Mouse (Mus musculus): ENCODE results near the gene Pycard.
"Not testable (repeated sequence)": the region's sequence is repeated elsewhere in the genome, so short reads cannot be mapped to it uniquely, and the experiment has no call there.

The Pycard gene

DNA sequence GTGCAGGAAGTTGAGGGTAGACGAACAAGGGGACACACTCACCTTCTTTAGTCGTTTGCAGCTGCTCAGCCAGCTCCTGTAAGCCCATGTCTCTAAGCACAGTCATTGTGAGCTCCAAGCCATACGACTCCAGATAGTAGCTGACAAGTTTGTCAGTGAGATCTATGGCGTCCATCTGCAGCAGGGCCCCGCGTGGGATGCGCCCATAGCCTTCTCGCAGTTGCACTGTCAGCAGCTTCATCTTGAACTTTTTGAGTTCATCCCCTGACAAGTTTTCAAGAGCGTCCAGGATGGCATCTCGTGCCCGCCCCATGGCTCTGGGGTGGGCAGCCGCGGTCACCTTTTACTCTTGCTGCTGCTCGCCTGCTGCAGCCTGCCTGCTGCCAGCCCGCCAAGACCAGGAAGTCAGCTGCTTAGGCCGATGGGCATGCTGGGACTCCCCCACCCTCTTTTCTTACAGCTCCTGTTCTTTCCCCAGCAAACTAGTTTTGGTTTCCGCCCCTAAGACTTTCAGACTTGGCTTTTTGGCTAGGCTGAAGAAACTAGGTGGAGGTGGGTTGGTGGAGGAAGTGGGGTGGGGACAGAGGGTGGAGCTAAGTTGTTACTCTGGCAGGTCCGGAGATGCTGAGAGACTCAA lies at the start of gene Pycard:
Gene Pycard (minus strand): TSS at position 527 of the 637 bp plus-strand sequence.
- DNase-seq (ENCODE audit: low read depth, low spot score), result peak; percentile 94

DNA sequence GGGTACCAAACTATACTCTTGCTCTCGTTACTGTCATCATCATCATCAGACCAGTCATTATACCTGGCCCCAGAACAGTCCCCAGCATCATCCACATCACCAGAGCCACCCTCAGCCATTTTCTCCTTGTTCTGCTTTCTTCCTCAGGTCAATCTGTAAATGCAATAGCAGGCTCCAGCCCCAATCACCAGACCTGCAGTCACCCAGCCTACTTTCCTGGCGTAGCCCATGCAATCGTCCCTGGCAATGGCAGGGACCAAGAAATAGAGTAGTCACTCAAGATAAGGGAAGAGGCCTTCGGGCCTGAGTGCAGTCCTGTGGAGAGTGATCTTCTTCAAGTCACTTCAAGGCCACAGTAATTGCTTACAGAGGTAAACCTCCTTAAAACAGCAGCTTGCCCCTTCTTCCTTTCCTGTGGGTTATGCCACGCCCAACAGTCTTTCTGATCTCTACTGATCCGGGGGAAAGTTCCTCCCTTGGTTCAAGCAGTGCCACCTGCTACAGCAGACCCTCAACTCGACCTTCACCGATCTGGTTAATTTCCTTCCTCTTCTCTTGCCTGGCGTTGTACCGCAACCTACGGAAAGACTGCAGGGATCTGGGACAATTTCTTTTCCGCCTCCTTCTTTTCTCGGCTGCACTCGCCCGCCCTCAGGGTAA lies 48.6 kb upstream of the Pycard start:
- DNase-seq (ENCODE audit: low read depth, low spot score), result not testable (repeated sequence)

DNA sequence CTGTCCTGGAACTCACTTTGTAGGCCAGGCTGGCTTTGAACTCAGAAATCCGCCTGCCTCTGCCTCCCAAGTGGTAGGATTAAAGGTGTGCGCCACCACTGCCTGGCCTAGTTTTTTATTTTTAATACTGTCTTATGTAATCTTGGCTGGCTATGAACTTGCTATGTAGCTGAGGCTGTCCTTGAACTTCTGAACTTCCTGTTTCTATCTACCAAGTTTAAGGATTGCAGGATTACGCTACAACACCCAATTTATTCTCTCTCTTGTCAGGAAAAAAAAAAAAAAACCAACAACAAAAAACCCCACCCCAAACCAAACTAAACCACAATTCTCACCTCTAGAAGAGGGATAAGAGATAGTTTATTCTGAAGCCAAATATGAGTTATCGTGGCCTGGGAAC lies 39.9 kb upstream of the Pycard start:
- DNase-seq (ENCODE audit: low read depth, low spot score), result no peak

DNA sequence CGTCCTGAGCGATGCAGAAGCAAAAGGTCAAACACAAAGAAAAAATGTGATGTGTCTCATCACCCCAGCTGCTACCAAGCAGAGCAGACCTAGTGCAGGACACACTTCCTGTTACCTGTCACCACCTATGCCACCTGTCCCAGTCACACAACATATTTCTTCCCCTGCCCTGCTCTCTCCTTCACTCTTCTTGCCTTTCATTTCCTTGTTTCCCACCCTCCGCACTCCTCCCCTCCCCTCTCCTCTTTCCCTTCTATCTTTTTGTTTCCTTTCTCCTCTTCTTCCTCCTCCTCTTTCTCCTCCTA lies 39.3 kb upstream of the Pycard start:
- no peak for DNase-seq (ENCODE audit: low read depth, low spot score)

DNA sequence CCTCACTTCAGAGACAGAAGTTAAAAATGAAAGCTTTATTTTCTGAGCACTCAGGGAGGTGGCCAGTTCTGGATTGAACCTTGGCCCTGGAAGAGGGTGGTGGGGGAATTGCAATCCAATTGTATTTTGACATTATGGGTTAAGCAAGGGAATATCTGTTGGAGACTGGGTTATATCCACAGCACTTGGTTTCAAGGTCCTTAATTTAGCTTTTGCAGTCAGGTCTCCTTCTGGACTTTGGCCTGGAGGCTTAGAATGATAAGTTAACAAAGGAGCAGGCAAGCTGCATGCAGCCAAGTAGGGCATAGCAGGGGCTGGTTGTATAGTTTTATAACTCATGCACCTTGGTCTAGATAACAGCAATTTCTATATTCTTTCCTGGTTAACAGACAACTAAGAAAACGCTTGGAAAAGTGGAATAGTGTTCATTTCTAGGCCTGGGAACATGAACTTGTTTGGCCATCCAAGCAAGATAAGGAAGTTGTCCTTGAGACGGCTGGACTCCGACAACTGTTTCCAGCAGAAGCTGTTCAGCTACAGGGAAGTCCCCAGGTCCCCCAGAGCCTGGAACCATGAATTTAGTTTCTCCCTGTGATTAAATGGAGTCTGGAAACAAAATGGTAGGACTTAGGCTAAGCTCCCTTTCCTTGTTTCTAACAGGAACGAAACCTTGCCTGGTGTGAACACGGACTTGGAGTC lies 38.8 kb upstream of the Pycard start:
- no peak for DNase-seq (ENCODE audit: low read depth, low spot score)

DNA sequence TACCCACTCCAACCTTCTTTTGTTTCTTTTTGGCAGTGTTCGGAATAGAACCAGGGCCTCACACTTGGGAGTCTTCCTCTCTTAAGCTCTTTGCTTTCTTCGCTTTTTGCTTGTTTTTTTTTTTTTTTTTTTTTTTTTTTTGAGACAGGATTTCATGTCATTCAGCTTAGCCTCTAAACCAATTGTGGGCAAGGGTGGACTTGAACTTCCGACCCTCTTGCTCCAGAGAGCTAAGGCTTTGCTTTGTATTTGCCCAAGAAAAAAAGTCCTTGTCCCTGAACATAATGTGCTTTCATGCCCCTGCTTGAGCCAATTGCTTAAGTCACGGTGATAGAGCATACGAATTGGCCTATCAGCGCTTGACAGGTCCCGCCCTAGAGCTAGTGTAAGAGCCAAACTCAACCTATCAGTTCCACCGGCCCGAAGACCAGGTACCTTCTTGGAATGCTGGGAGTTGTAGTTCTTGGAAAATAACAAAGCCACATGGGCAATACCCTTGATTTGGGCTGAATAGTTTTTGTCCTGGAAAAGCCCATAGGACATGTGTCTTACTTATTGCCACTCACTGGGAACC lies 37.8 kb upstream of the Pycard start:
- peak; percentile 94 for DNase-seq (ENCODE audit: low read depth, low spot score)

DNA sequence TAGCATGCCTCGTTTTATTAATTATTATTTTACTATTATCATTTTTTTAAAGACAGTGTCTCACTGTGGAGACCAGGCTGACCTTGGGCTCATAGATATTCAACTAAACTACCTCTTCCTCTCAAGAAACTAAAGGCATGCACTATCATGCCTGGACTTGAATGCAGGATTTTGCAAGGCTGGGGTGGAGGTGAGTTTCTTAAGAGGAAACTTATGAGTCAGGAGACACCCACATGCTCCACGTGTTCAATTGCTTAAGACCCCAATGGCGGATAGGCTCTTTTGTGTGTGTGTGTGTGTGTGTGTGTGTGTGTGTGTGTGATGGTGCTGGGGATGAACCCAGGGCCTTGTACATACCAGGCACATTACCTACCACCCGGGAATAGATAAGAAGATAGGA lies 31.7 kb upstream of the Pycard start:
- DNase-seq (ENCODE audit: low read depth, low spot score), result no peak

DNA sequence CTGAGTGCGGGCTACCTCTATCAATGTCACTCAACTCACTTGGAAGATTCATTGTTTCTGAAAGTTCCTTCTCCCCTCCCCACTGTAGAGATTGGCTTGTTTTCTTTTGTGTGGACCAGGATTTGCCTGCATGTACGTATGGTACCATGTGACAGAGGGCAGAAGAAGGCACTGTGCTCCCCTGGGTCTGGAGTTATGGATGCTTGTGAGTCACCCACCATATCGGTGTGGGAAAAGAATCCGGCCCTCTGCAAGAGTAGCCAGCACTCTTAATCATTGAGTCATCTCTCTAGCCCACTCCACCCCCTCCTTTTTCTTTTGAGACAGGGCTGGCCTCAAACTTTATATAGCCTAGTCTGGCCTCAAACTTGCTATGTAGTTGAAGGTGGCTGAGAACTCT lies 31.3 kb upstream of the Pycard start:
- DNase-seq (ENCODE audit: low read depth, low spot score), result no peak

DNA sequence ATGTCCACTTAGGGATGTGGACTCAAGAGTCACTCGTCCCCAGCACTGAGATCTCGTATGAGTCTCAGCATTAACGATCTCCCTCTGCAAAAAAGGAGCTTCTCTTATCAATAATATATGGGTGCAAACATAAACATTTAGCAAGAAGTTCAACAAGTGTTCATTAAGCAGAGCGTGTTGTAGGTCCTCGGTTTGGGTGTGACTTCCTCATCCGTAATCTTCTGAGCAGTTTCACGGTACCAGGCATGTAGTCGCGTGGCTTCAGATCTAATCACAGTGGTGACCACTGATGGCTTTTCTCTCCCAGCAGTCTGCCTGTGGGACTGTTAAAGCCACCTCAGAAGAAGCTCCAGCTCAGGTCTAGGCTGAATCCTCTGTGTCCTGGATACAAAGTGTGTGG lies 30.7 kb upstream of the Pycard start:
- DNase-seq (ENCODE audit: low read depth, low spot score), result no peak

DNA sequence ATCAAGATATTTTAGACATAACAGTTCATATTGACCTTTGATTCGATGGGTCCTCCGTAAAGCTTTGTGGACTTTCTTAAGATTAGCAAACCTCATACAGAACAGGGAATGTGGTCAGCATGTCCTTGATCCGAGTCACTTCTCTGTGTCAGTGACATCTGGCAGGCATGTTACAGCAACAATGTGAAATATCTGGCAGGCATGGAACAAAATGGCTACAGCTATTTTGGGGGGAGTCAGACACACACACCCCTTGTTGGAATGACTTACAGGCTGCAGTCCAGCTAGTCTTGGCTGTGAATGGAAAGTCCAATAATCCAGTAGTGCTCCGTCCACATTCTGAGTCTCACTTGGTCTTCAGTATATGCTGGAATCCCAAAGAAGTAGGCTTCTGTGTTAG lies 29.9 kb upstream of the Pycard start:
- DNase-seq (ENCODE audit: low read depth, low spot score), result no peak

DNA sequence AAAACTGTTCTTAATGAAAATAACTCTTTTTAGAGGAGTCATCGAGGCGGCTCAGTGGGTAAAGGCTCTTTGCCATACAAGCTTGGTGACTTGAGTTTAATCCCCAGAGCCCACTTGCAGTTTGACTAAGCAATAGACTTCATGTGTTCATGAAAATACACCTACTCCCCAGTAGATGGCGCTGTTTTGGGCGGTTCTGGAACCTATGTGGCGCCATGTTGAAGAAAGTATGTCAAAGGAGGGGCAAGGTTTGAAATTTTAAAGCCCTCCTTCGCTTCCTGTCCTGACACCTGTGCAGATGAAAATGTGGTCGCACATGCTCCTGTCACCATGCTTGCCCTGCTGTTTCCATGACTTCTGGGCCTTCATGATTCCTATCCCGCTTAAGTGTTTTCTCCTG lies 29.3 kb upstream of the Pycard start:
- peak; percentile 65 for DNase-seq (ENCODE audit: low read depth, low spot score)

DNA sequence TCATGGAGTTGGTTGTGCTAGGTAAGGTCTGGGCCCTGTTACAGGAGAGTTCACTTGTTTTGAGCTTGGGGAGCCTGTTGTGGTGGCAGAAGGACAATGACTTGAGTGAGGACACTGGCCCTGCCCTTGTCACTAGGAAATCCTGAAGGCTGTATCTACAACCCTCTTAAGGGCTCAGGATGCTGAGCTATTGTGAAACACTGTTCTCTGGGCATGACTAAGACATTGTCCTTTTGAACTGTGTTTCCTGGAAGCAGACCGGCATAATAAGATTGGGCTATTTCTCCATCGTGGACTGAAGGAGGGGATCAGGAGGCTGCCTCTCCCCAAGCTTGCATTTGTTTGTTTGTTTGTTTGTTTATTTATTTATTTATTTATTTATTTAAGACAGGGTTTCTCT lies 25.5 kb upstream of the Pycard start:
- no peak for DNase-seq (ENCODE audit: low read depth, low spot score)

DNA sequence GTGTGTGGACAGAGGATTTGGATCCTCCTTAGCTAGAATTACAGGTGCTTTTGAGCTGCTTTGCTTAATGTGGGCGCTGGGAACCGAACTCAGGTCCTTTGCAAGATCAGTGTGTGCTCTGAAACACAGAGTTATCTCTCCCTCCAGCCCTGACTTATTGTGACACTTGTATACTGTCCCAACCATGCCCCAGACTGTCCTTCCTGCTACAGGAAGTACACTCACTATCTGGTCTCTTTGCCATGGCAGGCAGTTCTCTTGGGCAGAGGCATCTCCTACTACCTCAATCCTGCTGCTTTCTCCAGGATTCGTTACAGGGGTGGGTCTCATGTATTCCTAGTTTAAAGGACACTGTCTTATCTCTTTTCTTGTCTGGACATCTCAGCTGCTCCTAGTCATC lies 24.6 kb upstream of the Pycard start:
- DNase-seq (ENCODE audit: low read depth, low spot score), result no peak

DNA sequence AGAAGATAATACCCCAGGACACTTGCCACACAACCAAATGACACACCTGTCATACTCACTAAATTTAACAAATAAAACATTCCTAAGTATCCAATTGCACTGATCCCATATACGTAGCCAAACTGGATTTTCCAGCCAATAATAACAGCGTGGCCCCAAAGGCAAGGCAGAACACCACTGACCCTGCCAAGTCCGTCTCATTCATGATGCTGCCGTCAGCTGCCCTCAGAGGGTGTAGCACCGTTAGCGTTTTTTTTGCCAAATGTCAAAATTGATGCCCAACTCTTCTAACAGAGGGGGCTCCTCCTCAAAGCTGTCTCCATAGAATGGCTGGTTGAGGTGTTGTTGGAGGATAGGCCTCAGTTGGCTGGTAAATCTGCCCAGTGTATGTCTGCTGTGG lies 23.0 kb upstream of the Pycard start:
- DNase-seq (ENCODE audit: low read depth, low spot score), result no peak

DNA sequence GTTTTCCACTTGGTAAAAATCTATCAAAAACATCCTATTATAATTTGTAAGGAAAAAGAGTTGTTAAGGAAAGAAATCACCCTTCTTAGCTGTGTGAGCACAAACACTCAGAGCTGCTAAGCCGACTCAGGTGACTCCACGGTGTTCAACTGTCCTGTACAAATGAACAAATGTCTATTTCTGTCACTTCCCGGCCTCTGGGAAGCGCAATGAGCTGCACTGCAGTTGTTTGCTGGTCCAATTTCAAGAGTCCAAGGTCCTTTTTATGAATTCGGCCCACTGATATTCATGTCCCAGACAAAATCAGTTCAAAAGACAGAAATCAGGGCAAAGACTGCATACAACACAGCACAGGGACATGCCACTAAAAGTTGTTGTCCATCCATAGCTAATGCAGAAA lies 22.5 kb upstream of the Pycard start:
- DNase-seq (ENCODE audit: low read depth, low spot score), result not testable (repeated sequence)

DNA sequence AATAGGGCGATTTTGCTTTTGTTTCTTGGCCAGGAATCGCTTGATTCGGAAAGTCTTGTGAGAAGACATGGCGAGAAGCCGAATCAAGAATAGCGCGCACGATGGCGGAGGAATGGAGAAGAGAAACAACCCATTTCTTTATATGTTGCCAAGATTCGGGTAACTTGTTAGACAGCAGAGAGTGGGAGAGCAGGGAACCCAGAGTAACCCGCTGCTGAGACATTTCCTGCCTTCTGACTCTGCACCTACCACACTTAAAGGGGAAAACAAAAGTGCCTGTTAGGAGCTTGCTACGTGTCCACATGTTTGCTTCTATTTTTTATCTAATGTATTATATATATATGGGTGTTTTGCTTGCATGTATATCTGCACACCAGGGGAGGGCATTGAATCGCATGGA lies 19.4 kb upstream of the Pycard start:
- no peak for DNase-seq (ENCODE audit: low read depth, low spot score)

DNA sequence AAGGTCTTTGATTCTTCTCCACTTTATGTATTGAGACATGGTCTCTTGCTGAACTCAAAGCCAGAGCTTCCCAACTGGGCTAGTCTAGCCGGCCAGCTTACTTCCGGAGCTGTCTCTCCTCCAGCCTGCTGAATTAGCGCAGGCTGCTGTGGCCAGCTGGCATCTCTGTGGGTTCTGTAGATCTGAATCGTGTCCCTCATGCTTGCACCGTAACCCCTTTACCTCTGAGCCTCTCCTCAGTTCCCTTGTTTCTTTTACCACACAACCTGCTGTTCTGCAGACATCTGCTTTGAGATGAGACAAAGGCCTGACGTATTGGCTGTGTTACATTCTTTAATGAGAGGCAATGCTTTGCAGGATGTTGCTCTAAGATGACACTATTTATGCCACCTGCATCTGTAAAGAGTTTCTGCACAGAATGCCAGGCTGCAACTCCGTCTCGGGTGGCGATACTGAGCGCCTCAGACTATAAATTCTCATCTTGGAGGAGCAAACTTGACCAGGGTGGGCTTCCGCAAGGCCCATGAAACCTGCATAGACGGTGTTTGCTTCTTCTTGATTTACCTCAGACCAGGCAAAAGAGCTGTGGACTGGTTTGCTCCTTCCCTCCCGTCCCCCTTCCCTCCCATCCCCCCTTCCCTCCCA lies 18.6 kb upstream of the Pycard start:
- no peak for DNase-seq (ENCODE audit: low read depth, low spot score)

DNA sequence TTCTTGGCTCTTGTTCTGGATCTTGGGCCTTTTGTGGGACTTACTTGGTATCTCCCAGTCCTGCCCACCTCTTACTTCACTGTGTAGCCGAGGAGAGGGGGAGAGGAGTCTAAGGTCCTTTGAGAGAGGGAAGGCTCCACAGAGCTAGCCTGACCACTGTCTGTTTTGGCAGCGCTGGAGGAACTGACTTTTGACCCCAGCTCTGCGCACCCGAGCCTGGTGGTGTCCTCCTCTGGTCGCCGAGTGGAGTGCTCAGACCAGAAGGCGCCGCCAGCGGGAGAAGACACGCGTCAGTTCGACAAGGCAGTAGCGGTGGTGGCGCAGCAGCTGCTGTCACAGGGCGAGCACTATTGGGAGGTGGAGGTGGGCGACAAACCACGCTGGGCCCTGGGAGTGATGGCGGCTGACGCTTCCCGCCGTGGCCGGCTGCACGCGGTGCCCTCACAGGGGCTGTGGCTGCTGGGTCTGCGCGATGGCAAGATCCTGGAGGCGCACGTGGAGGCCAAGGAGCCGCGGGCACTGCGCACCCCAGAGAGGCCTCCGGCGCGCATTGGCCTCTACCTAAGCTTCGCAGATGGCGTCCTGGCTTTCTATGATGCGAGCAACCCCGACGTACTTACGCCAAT lies 16.2 kb upstream of the Pycard start:
- peak; percentile 50 for DNase-seq (ENCODE audit: low read depth, low spot score)

DNA sequence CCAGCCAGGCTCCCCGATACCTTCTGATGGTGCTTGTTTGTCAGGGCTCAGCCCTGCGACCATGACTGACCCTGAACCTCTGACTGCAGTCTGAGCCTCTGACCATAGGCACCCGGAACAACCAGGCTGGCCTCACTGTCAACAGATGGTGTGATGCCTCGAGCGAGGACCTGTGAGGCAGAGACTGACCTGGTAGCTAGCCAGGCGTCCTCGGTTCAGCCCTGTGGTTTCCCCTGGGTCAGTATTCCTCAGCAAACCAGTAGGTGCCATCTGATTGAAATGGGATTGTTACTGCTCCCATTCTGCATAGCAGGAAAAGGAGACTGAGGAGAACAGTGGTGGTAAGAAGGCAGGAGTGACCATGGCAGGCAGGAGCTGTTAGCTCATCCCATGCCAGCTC lies 12.5 kb upstream of the Pycard start:
- no peak for DNase-seq (ENCODE audit: low read depth, low spot score)

DNA sequence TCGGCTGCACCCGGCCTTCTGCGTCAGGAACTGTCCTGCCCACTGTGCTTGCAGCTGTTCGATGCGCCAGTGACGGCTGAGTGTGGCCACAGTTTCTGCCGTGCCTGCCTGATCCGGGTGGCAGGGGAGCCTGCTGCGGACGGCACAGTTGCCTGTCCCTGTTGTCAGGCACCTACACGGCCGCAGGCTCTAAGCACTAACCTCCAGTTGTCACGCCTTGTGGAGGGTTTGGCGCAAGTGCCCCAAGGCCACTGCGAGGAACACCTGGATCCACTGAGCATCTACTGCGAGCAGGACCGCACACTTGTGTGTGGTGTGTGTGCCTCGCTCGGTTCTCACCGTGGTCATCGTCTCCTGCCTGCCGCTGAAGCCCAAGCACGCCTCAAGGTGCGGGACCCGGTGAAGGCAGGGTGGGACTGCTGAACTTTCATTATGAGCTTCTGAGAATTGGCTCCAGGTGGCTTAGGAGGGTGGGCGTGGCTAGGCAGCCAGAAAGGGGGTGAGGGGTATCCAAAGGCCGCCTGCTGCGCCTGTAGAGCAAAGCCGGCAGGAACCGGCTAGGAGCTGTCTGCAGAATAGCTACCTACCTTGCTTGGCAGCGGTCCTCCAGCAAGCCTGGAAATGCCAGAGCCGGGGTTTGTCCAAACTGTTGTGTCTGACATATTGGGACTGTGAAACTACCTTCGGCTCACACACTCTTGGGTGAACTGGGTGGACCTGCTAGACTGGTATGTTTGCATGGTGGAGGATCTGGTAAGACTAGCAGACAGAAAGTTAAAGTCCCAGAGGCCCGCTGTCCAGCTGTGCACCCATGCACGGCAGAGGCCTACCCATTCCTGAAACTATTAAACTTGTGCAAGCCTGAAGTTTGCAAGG lies 11.1 kb upstream of the Pycard start:
- peak; percentile 92 for DNase-seq (ENCODE audit: low read depth, low spot score)

DNA sequence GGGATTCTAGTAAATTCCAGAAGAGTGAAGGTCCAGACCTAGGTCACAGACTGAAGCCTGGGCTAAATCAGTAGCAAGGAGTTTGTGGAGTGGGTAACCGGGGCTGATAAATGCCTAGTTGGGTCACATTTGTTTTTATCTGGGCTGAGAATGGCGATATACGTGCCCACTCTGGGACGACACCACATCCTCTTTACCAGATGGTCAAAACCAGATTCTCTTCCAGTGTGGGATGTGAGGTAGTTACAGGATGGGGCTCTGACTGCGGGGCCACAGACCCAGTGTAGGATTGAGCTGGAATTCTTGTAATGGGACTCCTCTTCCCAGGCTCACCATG lies 10.5 kb upstream of the Pycard start:
- DNase-seq (ENCODE audit: low read depth, low spot score), result no peak
